Mouse (Mus musculus) cerebellum, adult 8-10 months (tissue): ENCODE results near the gene Nmnat3.

Experiments
- DNase-seq: peaks from one replicate; pipeline ENCODE4 v3.0.0; 2022

Gene Nmnat3

GRCm38 (mm10) chr9:98367333-98367962 is 80.2 kb downstream of the Nmnat3 start:
- no peak for DNase-seq

DNA sequence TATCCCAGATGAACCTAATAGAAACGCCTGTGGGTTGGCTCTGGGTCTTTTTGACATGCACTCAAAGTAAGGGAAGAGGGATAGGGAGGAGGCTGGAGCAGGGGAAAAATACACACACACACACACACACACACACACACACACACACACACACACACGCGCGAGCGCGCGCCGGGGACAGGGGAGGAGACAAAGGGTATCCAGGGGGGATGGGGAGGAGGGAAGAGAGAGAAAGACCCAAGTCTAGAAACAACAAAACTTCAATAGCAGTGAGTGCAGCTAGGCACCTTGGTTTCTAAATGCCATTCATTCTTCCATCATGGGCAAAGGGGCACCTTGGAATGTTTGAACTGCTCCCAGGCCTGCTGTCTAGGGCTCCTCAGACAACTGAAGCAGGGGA is 82.5 kb downstream of the Nmnat3 start:
- DNase-seq: no peak

DNA sequence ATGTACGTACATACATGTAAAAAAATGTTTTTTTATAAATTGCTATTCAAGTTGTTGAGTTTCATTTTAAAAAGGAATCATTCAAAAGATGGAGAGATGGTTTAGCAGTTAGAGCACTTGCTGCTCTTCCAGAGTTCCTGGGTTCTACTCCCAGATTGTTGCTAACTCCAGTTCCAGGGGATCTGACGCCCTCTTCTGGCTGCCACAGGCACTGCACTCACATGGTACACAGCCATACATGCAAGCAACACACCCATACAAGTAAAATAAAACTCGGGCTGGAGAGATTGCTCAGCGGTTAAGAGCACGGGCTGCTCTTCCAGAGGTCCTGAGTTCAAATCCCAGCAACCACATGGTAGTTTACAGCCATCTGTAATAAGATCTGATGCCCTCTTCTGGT is 86.1 kb downstream of the Nmnat3 start:
- no peak for DNase-seq

GRCm38 (mm10) chr9:98374897-98375296 is 87.7 kb downstream of the Nmnat3 start:
- no peak for DNase-seq

DNA sequence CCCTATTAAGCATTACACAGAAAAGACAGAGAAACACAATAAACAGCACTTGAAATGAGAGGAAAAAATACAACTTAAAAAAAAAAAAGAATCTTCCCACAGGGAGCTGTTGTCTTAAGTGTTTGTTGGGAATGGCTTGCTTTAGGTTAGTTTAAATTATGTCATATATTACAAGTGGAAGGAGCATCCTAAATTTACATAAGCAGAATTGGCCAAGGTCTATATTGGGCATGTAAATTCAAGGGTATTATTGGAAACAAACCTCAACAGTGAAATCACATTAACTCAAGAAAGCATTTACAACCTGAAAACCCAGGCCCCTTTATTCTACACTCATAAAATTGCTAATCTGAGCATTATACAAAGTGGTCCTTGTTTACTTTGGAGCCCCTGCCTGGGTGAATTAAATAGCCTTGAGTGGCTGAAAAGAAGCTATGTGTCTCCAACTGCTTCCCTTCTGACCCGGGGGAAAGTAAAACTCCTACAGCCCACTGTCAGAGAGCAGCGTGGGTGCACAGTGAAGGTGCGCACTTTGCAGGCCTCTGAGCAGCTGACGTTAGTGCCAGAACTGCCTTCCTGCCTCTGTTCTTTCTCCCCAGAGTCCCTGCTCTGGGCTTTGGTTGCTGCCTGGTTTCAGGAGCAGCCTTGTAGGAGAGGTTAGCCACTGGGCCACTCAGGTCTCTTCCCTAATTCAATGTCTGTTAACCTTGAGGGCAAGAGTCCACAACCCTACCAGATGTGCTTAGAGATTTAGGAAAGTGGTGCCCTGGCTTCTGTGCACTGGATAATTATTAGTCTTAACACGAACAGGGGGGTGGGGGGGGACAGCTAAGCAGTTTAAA is 88.3 kb downstream of the Nmnat3 start:
- DNase-seq: no peak

DNA sequence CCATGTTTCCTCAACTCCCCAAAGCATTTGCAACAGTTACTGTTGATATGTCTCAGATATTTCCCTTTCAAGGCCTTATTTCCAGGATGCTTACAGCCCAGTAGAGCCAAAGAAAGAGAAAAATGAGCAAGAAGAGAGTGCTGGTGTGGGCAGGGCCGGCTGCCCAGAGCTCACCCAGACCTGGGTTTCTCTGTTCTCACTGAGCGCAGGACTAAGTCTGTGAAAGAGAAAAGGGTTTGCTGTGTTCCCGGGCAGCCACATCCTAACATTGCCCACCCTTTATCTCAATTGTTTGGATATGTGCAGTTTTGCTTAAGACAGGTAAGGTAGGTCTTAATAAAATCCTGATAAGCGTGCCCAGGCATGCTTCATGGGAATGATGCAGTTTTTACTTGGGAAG is 92.5 kb downstream of the Nmnat3 start:
- no peak for DNase-seq

- no peak for DNase-seq
These were observed 93.4 kb downstream of the Nmnat3 start for GRCm38 (mm10) chr9:98380593-98380992.

GRCm38 (mm10) chr9:98387741-98388632 is 100.8 kb downstream of the Nmnat3 start:
- no peak for DNase-seq

GRCm38 (mm10) chr9:98388633-98388965 is 101.4 kb downstream of the Nmnat3 start:
- no peak for DNase-seq

DNA sequence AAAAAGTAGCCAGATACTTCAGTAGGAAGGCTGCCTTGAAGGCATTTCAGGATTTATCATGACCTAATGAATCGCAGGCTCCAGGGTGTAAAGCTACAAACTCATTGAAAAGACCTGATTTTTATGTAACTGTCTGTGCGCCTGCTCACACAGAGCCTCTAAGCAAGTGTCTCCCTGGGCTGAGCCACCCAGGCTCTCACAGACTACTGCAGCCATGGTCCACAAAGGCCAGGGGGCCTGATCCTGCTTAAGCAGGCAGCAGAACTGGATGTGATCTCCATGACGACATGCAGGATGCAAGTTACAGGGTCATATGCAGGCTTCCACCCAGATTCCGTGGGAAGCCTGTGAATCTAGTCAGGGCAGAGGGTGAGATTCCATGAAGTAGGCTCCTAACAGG is 106.3 kb downstream of the Nmnat3 start:
- DNase-seq: no peak

GRCm38 (mm10) chr9:98397211-98397610 is 110.0 kb downstream of the Nmnat3 start:
- no peak for DNase-seq

- no peak for DNase-seq
These were observed 110.6 kb downstream of the Nmnat3 start for GRCm38 (mm10) chr9:98397866-98398265.

- no peak for DNase-seq
These were observed 113.1 kb downstream of the Nmnat3 start for GRCm38 (mm10) chr9:98400185-98400894.

GRCm38 (mm10) chr9:98401611-98402010 is 114.4 kb downstream of the Nmnat3 start:
- DNase-seq: no peak

DNA sequence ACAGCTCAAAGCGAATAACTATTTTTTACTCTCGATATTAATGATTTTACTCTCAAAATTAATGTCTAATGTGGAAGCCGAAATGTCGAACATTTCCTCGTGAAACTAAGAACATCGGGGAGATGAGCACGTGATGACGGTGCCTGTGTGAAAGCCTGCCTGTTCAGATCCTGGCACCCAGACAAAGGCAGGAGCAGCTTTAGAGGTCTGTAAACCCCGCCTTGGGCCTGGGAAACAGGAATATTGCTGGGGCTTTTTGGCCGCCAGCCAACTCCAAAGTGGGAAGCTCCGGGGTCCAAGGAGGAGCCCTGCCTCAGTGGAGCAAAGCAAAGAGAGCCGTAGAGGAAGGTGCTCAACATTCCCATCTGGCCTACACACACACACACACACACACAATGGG is 120.5 kb downstream of the Nmnat3 start:
- DNase-seq: no peak

- peak; percentile 27 for DNase-seq
These were observed 121.9 kb downstream of the Nmnat3 start for GRCm38 (mm10) chr9:98409137-98409536.

- no peak for DNase-seq
These were observed 128.2 kb downstream of the Nmnat3 start for GRCm38 (mm10) chr9:98415427-98415826.

DNA sequence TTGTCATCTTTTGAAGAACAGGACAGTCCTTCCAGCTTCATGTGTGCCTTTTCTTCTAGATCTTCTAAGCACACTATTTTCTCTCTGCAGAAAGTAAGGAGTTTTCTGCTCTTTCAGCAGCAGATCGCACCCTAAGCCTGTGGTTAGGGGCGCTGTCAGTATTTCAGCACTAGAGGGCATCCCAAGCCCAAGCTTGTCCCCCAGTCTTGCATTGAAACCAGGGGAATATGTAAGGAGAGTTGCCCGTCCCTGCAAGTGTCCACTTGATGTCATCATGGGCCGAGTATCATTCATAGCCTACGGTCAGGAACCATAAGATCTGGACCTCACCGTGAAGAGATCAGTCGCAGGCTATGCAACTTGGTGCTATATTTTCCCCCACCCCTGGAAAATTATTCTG is 130.7 kb downstream of the Nmnat3 start:
- no peak for DNase-seq

GRCm38 (mm10) chr9:98418346-98418745 is 131.1 kb downstream of the Nmnat3 start:
- DNase-seq: no peak

GRCm38 (mm10) chr9:98420666-98421065 is 133.4 kb downstream of the Nmnat3 start:
- no peak for DNase-seq

- no peak for DNase-seq
These were observed 134.7 kb downstream of the Nmnat3 start for GRCm38 (mm10) chr9:98421903-98422302.

DNA sequence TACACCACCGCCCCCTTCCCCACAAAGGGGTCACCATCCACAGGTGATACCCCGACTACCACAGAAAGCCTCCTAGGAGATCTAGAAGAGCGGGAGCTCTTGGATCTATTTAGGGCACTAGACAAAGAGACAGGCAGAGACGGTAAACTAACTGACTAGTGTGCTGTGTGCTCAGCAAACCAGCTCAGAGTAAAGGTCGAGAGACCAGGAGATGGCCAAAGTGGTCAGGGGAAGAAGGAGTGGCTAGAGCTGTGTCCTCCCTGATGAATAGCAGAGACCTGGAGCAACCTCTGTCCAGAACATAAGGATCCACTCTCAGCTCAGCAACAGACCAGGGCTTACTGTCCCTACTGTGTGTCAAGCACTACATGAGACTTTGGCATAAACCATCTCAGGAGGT is 135.4 kb downstream of the Nmnat3 start, which contains the start of gene Rbp1:
TSS of gene Rbp1 (plus strand) at position 306 of the 400 bp plus-strand sequence.
- DNase-seq: no peak

GRCm38 (mm10) chr9:98423691-98424090 is 136.5 kb downstream of the Nmnat3 start:
- no peak for DNase-seq
